Mouse (Mus musculus) cerebellum, adult 8-10 months (tissue): Measurements from ENCODE around the gene Ccm2.

Source experiments
- DNase-seq: peaks from one replicate; pipeline ENCODE4 v3.0.0; 2022

Gene Ccm2

GRCm38 (mm10) chr11:6530746-6531145, 15.9 kb upstream of the Ccm2 start:
- no peak for DNase-seq

- no peak for DNase-seq
These were observed 2.0 kb upstream of the Ccm2 start for GRCm38 (mm10) chr11:6544683-6545082.

GRCm38 (mm10) chr11:6545186-6545856, 1.4 kb upstream of the Ccm2 start:
- DNase-seq = no peak

GRCm38 (mm10) chr11:6545857-6546192, 862 bp upstream of the Ccm2 start:
- DNase-seq = no peak

GRCm38 (mm10) chr11:6547037-6547680, 472 bp downstream of the Ccm2 start:
- peak; percentile 49 for DNase-seq

GRCm38 (mm10) chr11:6547696-6548325, 1.1 kb downstream of the Ccm2 start:
- no peak for DNase-seq

- DNase-seq = no peak
These were observed 3.1 kb downstream of the Ccm2 start for GRCm38 (mm10) chr11:6549770-6550169.

- DNase-seq = no peak
These were observed 3.5 kb downstream of the Ccm2 start for GRCm38 (mm10) chr11:6550201-6550600.

GRCm38 (mm10) chr11:6558234-6558633, 11.5 kb downstream of the Ccm2 start:
- no peak for DNase-seq

GRCm38 (mm10) chr11:6559996-6560395, 13.3 kb downstream of the Ccm2 start:
- DNase-seq = no peak

- DNase-seq = no peak
These were observed 14.1 kb downstream of the Ccm2 start for GRCm38 (mm10) chr11:6560655-6561360.

GRCm38 (mm10) chr11:6561474-6561873, 14.8 kb downstream of the Ccm2 start:
- no peak for DNase-seq

GRCm38 (mm10) chr11:6562359-6562758, 15.7 kb downstream of the Ccm2 start:
- no peak for DNase-seq

GRCm38 (mm10) chr11:6563201-6563600, 16.5 kb downstream of the Ccm2 start:
- no peak for DNase-seq

- DNase-seq = no peak
These were observed 19.8 kb downstream of the Ccm2 start for GRCm38 (mm10) chr11:6566496-6566895.

- DNase-seq = no peak
These were observed 21.3 kb downstream of the Ccm2 start for GRCm38 (mm10) chr11:6567951-6568350.

- DNase-seq = no peak
These were observed 22.1 kb downstream of the Ccm2 start for GRCm38 (mm10) chr11:6568584-6569409.

- DNase-seq = no peak
These were observed 22.7 kb downstream of the Ccm2 start for GRCm38 (mm10) chr11:6569410-6569777.

GRCm38 (mm10) chr11:6576151-6576550, 29.5 kb downstream of the Ccm2 start:
- DNase-seq = no peak

GRCm38 (mm10) chr11:6579361-6579760, 32.7 kb downstream of the Ccm2 start:
- DNase-seq = no peak

GRCm38 (mm10) chr11:6580065-6580750, 33.5 kb downstream of the Ccm2 start:
- no peak for DNase-seq

- no peak for DNase-seq
These were observed 34.9 kb downstream of the Ccm2 start for GRCm38 (mm10) chr11:6581560-6581959.
